Mouse (Mus musculus): ENCODE results near the gene Crebl2.

DNA sequence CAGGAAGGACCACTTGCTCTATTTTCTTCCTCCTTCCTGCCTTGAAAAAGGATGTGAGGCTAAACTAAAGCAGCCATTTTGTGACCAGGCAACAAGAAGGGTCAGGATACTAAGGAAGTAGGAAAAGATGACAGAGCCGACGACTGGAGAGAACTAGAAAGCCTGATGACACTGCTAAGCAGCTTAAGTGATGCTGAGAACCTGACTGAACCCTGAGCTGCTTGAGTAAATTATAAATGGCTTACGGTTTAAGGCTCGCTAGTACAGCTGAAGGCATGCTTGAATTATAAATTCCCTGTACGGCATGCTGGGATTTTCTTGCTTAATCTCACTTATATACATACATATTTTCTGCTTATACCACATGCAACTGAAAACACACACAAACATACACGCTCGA is 47.1 kb upstream of the Crebl2 start:
- TF ChIP-seq POLR2A (IDR thresholded peaks at IDR 0.05; ENCODE audit: insufficient read depth, low read length): no peak
- no peak for TF ChIP-seq CTCF (IDR thresholded peaks at IDR 0.05; ENCODE audit: low read depth, low read length)
